Mouse (Mus musculus) embryonic fibroblast, embryonic 13.5 days (primary cell): Measurements from ENCODE around the gene Cd302. TPM values are rescaled to one million over a fixed set of nuclear protein-coding genes. Genes with fewer than 3 reads are reported as not detected.
A peak's percentile ranks its signal among the peaks of the same experiment; 100 is the strongest.

Experiments used
- H3K27ac ChIP-seq: 2 replicates; pipeline ENCODE4 v1.5.1; 2012; ENCODE audit warnings: low read length, control low read depth, inconsistent platforms; ENCODE audit not compliant: insufficient read depth
- H3K4me1 ChIP-seq: 2 replicates; pipeline ENCODE4 v1.6.1; 2011; ENCODE audit warnings: low read length; ENCODE audit not compliant: control insufficient read depth, insufficient read depth
- H3K4me3 ChIP-seq: 2 replicates; pipeline ENCODE4 v1.5.1; 2011; ENCODE audit warnings: mild to moderate bottlenecking, control low read depth, low read length; ENCODE audit not compliant: insufficient read depth
- CTCF ChIP-seq: IDR thresholded peaks from 2 replicates; pipeline ENCODE4 v1.5.1; 2011; ENCODE audit warnings: mild to moderate bottlenecking, control low read depth, low read length, moderate library complexity, borderline replicate concordance; ENCODE audit not compliant: insufficient read depth
- POLR2A ChIP-seq: IDR thresholded peaks from 2 replicates; pipeline ENCODE4 v1.6.1; 2011; ENCODE audit warnings: low read depth, mild to moderate bottlenecking, control low read depth, low read length, moderate library complexity
- polyA plus RNA-seq: library from polyadenylated mRNA; stranded (reverse); fragments of >200 nt; gene quantifications from 2 replicates; pipeline ENCODE4 v1.2.4, GENCODE M21; 2011; ENCODE audit warnings: low read depth; ENCODE audit not compliant: missing spikeins, insufficient read length

Gene Cd302
- polyA plus RNA-seq, 1 experiment: 40.8 TPM

DNA sequence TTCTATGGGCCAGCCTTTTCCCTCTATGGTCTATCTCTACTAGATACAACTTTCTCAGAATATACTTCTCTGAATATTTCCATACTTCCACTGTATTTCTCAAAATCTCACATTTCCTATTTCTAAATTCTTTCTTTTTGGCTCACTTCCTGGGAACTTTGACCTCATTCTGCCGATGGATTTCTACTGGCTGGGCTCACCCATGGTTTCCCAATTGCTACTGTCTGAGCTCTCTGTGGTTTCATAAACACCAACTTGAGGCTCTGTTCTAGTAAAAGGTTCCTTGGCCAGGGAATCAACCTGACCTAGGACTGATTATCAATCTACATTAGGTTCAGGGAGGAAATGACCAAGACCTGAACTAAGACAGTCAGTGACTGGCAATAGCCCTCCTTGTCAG is 5.2 kb upstream of the Cd302 start:
- Histone ChIP-seq H3K27ac (no peak overlapping the region), H3K4me1 (no peaks in the 10 kb centered on the region), H3K4me3 (no peak overlapping the region)
- TF ChIP-seq CTCF: no peak

DNA sequence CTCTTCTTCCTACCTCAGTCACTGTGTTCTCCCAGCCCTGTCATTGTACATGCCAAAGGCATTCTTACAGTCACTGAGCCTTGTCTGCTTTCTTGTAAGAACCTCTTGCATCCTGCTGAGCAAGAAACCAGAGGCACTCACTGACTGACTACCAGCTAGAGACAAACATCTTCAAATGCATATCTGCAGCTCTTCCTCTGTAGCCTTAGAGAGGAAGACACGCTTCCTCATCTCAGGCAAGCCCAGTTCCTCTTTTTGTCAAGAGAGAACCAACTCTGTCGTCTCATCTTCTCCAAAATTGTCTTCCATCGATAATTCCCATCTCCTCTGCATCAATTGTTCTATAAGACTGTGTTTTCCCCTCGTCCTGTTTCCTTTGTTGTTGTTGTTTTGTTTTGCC is 4.3 kb upstream of the Cd302 start:
- H3K4me1 ChIP-seq: no peaks in the 10 kb centered on the region
- H3K4me3 ChIP-seq: no peak overlapping the region
- no peak overlapping the region for H3K27ac ChIP-seq
- TF ChIP-seq CTCF (no peak), POLR2A (no peak)

DNA sequence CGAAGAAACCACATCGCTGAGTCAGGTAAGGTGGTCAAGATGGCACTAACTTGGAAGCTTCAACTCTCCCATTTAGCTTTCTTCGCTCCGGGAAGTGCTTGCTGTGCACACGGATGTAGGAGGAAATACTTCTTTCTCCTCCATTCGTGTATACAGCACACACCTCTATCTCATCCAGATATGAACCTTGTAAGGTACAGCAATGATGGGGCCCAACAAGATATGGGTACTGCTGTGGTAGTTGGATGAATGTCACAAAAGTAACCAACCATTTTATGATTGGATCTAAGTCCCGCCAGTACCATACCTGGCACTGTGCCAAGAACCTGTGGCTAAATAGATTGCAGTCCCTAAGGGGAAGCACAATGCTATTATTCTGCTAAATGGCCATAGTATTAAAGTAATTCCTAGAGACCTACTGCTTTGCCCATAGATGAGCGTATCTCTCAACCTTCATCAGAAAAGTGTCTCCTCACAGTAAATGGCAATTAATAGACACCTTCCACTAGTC is 874 bp upstream of the Cd302 start:
- Histone ChIP-seq H3K4me1 (no peaks in the 10 kb centered on the region), H3K4me3 (no peak overlapping the region), H3K27ac (no peak overlapping the region)
- TF ChIP-seq POLR2A (no peak), CTCF (no peak)

DNA sequence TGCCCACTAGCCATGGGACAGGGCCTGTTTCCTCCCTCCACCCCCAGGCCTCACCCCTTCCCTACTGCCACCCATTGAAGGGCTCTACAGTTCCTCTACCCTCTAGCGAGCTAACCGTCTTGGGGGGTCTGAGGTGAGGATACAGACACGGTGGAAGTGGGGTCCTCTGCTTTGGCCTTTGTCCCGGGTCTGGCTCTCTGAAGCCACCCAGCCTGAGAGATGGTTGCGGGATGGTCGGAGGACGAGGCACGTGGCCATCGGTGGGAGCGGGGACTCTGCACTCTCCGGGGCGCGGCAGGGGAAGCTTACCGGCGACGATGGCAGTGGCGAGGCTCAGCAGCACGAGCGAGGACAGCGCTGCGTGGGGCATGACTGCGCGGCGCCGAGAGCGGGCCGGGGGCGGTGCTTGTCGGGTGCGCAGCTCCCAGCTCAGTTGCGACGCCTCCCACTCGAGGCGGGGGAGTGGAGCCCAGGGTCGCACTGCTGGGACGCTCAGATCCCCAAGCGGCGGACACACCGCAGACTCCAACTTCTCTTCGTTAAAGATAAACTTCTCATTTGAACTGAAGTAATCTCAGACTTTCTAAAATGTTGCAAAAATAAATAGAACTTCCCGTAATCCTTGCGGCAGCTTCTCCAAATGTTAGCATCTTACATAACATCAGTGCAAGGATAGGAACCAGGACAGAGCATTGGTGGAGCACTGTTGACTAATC is 379 bp downstream of the Cd302 start:
- H3K4me1 ChIP-seq: no peaks in the 10 kb centered on the region
- peak overlapping the region; percentile 42 for H3K4me3 ChIP-seq
- TF ChIP-seq CTCF (no peak), POLR2A (peak; percentile 68)
- no peak overlapping the region for H3K27ac ChIP-seq

DNA sequence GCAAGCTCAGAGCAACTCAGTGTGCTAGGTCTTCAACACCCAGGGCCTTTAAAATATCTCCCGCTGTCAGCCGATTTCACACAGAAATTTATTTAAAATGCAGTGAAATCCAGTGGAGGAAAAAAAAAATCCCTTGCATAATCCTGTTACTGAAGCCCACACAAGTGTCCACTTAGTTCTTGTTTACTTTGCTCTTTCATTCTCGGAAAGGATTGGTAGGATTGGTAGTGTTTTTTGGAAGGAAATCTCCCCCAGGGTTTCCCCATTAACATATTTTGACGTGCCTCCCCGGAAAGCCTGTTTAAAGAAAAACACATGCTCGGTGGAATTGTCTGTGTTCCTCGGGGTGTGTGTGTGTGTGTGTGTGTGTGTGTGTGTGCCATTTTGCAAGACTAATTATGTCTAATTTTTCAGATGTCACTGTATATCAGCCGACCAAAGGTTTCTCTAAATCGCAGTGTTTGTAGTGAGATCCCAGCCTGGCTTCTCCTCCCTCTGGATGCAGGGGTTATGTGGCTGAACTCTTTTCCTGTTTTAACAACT is 1.0 kb downstream of the Cd302 start:
- H3K4me1 ChIP-seq: no peaks in the 10 kb centered on the region
- peak overlapping the region; percentile 42 for H3K4me3 ChIP-seq
- no peak for TF ChIP-seq CTCF
- TF ChIP-seq POLR2A: no peak
- H3K27ac ChIP-seq: no peak overlapping the region

DNA sequence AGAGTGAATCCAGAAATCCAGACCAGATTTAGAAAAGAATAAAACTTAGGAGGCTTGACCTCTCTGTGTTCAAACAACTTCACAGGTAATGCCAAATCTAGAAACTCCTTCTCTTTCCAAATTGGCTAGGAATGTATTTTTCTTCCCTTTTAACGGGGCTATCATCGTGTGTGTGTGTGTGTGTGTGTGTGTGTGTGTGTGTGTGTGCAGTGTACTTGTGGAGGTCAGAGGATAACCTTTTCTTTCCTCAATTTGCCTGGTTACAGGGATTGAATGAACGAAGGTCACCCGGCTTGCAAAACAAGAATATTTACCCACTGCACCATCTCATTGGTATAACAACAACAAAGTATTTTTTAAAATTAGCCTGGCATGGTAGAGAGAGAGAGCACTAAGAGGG is 1.7 kb downstream of the Cd302 start:
- Histone ChIP-seq H3K27ac (no peak overlapping the region), H3K4me3 (no peak overlapping the region)
- TF ChIP-seq CTCF: no peak
- TF ChIP-seq POLR2A: no peak

DNA sequence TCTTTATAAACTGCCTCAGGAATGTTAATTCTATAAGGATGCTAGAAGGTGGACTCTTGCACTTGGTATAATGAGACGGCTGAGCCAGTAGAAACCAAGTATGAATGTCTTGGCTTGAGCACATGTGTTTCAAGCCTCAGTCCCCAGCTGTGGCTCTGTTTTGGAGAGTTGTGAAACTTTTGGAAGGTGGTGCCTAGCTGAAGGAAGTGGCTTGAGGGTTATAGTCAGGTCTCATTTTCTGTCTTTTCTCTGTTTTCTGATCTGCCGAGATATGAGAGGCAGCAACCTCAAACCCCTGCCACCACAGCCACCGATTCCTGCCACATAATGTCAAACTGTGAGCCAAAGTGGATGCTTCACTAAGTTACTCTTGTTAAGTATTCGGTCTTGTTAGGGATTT is 5.7 kb downstream of the Cd302 start:
- Histone ChIP-seq H3K27ac (no peak overlapping the region), H3K4me1 (no peaks in the 10 kb centered on the region), H3K4me3 (no peak overlapping the region)
- TF ChIP-seq CTCF (no peak), POLR2A (no peak)

More for the DNA sequence above, 1.7 kb downstream of the Cd302 start:
- H3K4me1 ChIP-seq: no peaks in the 10 kb centered on the region

DNA sequence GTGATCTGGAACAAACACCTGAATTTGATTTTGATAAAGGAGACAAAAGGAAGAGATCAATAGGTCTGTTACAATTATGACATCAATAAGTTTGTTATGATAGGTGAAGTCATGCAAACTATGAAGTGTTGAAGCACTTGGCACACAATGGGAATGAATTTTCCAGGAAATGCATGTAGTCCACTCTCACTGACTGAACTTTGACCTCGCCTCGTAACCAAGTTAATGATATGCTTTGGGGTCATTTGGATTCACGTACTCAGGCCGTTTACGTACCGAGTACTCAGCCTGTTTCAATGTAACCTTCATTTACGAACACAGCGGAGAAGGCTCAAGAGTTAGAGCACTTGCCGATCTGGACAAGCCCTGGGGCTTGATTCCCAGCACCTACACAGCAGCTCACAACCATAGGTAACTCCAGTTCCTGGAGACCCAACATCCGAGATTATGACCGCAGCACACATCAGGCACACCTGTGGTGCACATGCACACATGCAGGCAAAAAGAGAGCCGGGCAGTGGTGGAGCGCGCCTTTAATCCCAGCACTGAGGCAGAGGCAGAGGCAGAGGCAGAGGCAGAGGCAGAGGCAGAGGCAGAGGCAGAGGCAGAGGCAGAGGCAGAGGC is 14.3 kb downstream of the Cd302 start:
- Histone ChIP-seq H3K4me1 (no peaks in the 10 kb centered on the region), H3K4me3 (no peak overlapping the region), H3K27ac (no peak overlapping the region)
- no peak for TF ChIP-seq POLR2A
- TF ChIP-seq CTCF: no peak

DNA sequence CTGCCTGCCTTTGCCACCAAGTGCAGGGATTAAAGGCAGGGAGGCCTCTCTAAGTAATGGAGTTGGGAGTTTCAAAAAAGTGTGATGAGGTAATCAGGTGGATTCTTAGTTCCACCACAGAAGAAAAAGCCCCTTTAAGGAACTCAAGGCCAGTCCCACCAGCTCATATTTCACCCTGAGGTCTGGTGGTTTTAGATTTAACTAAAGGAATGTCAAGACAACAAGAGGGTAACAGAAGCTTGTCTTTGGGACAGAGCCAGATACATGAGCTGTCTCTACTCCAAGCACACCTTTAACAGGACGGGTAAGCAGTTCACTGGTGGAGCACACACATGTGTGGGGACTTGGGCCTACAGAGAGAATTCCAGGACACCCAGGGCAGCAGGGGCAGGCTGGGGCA is 16.7 kb downstream of the Cd302 start:
- TF ChIP-seq CTCF: no peak
- no peak for TF ChIP-seq POLR2A
- Histone ChIP-seq H3K4me1 (no peaks in the 10 kb centered on the region), H3K27ac (no peak overlapping the region), H3K4me3 (no peak overlapping the region)
